8 mouse cellular contexts compared by ENCODE assay signal in the genomic region with DNA sequence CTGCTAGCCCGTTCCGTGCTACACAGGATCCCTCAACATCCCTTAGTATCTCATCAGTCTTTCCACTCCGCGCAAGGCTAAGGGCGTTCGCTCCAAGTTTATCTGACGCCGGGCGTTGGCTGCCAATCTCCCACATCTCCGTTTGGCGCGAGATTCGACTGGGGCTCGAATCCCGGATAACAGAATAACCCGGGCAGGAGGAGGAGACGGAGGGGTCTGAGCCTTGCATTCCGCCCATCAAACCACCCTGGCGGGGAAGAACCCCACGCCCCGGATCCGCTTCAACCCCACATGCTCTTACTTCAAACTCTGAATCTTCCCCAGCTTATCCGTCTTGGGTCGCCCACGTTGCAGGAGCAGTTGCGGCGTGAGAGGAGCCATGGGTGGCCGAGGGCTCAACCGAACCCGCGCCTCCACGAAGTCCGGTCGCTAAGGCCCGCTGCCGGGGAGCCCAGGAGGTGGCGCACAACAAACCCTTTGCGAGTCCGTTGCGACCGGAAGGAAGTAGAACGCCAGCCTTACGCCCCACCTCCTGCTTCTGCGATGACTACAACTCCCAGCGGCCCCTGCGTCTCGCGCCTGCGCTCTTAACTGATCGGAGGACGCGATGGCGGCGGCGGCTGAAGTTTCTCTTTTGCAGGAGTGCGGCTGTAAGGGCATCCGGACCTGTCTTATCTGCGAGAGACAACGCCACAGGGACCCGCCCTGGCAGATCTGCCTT. TPM values are rescaled to one million over a fixed set of nuclear protein-coding genes. Genes with fewer than 3 reads are reported as not detected.
A peak's percentile ranks its signal among the peaks of the same experiment; 100 is the strongest.
DNase-seq lines count a peak whose midpoint lies in the region; ATAC-seq lines count a peak whose summit lies in the region.

A gene (minus strand): TSS at position 504 of the 721 bp plus-strand sequence.
A gene (plus strand): TSS at position 576 of the 721 bp plus-strand sequence.

- under 1% methylated on average over 59 of the region's 60 CpGs for WGBS in hindbrain, embryonic 11.5 days

- peak within 1 kb of the TSS; percentile 75 for H3K4me3 ChIP-seq in hindbrain, embryonic 11.5 days (ENCODE audit: low read depth, low read length)

- peak; percentile 97 for DNase-seq in Muller cell, postnatal 12 days (ENCODE audit: inconsistent ontology term)
- DNase-seq in cerebellum, adult 9-11 months: peak; percentile 96
- peak; percentile 90 to 98 for DNase-seq in frontal cortex, adult 2 months (ENCODE audit: extremely low spot score in 1 of 2, low spot score in 1 of 2)
- peak; percentile 98 for DNase-seq in hindbrain, embryonic 11.5 days (ENCODE audit: low spot score)
- DNase-seq in layer of hippocampus, postnatal 10 days (ENCODE audit: low spot score in 2 of 2): peak; percentile 96 to 97
- peak; percentile 98 for DNase-seq in lung, postnatal 10 days
- DNase-seq in ovary, postnatal 36 days (ENCODE audit: low spot score): peak; percentile 94
- DNase-seq in thymus, postnatal 25 days: peak; percentile 97

- no peak within 1 kb of the TSS for H3K27ac ChIP-seq in hindbrain, embryonic 11.5 days (ENCODE audit: low read depth, low read length)

- H3K4me1 ChIP-seq in hindbrain, embryonic 11.5 days (replicated peaks; ENCODE audit: control insufficient read depth, insufficient read depth, low read length): no peaks in the 10 kb centered on the region; the same call in 1 of the 2 replicates

- no peaks in the 10 kb centered on the region for H3K27me3 ChIP-seq in hindbrain, embryonic 11.5 days (ENCODE audit: control insufficient read depth, insufficient read depth, low read length)

- no peaks in the 10 kb centered on the region for H3K9me3 ChIP-seq in hindbrain, embryonic 11.5 days (ENCODE audit: control insufficient read depth, low read length)

- H3K36me3 ChIP-seq in hindbrain, embryonic 11.5 days (ENCODE audit: control insufficient read depth, insufficient read depth, low read length): peaks cover 2% of the 10 kb centered on the region; the same call in 1 of the 2 replicates

- H3K9ac ChIP-seq in hindbrain, embryonic 11.5 days (ENCODE audit: low read depth, low read length): peak within 1 kb of the TSS; percentile 79

- ATAC-seq in hindbrain, embryonic 11.5 days (ENCODE audit: low FRiP score): peak; percentile 88

- H3K4me2 ChIP-seq in hindbrain, embryonic 11.5 days (replicated peaks; ENCODE audit: low read depth, low read length): peak within 1 kb of the TSS; percentile 78

RNA-seq across cellular contexts. Expression of the first gene that starts in this region (rescaled TPM):
- polyA plus RNA-seq in frontal cortex, adult 2 months (2012; rRNA removed): 21.9 and 24.4 TPM in 2 replicates
- polyA plus RNA-seq in hindbrain, embryonic 11.5 days (2014; fragmentation: Nextera tagmentation; extraction: Ambion mirVana): 34.7 and 37.5 TPM in 2 replicates
- 10 to 100 TPM; 15.9 to 16.5 TPM for total RNA-seq in layer of hippocampus, postnatal 10 days (2021)

RNA-seq across cellular contexts. Expression of the second gene that starts in this region (rescaled TPM):
- 11.5 and 12.1 TPM in 2 replicates for polyA plus RNA-seq in frontal cortex, adult 2 months (2012; rRNA removed)
- polyA plus RNA-seq in hindbrain, embryonic 11.5 days (2014; fragmentation: Nextera tagmentation; extraction: Ambion mirVana): 18.8 and 20.3 TPM in 2 replicates
- total RNA-seq in layer of hippocampus, postnatal 10 days (2021): 10 to 100 TPM; 10.0 to 10.7 TPM
